Mouse (Mus musculus): ENCODE results near the gene Nr1h3.

Nr1h3 gene

GRCm38 (mm10) chr2:91139764-91140163 is 62.9 kb downstream of the Nr1h3 start:
- DNase-seq (ENCODE audit: low read depth, low spot score), result no peak

DNA sequence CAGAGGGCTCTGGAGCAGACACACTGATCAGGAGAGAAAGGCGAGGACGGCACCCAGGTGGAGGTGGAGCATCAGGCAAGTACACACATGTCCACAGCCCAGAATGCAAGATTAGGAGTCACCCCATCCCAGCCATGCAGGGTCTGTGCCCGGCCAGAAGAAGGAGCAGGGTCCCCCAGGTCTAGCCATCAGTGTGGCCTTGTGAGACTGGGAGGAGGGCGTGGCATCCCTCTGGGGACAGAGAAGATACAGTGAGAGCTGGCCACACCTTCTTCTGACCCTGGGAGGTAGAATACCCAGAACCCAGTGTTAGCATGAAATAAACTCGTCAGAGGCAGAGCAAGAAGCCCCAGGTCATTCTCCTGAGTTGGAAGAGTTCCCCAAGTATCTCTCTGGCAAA is 63.3 kb downstream of the Nr1h3 start:
- DNase-seq (ENCODE audit: low read depth, low spot score), result no peak

GRCm38 (mm10) chr2:91137481-91137880 is 65.2 kb downstream of the Nr1h3 start:
- DNase-seq (ENCODE audit: low read depth, low spot score), result no peak

- DNase-seq (ENCODE audit: low read depth, low spot score), result no peak
Observed at GRCm38 (mm10) chr2:91136513-91137412, 65.9 kb downstream of the Nr1h3 start.

All from mesoderm, embryonic 11.5 days (tissue).